Mouse (Mus musculus) gastrocnemius, adult 8-10 months (tissue): ENCODE measurements around the gene Fam20a. TPM values are rescaled to one million over a fixed set of nuclear protein-coding genes. Genes with fewer than 3 reads are reported as not detected.
"Not testable (repeated sequence)": the region's sequence is repeated elsewhere in the genome, so short reads cannot be mapped to it uniquely, and the experiment has no call there.

Experiments used
- DNase-seq, 2 experiments: peaks; one replicate each; pipeline ENCODE4 v3.0.0; 2022; ENCODE audit warnings: low spot score in 2 of 2
- total RNA-seq, 4 experiments: library from RNA; stranded (reverse); gene quantifications; 2 replicates each; pipeline ENCODE4 v1.2.4; 2022

The Fam20a gene
- total RNA-seq, 4 experiments from 2014 or later, result 0.87 to 1.7 (median 1.2) TPM

- no peak for DNase-seq
Measured at GRCm38 (mm10) chr11:109681556-109681955, 40.5 kb downstream of the Fam20a start.

- DNase-seq, result no peak
Measured at GRCm38 (mm10) chr11:109680934-109681333, 41.1 kb downstream of the Fam20a start.

DNA sequence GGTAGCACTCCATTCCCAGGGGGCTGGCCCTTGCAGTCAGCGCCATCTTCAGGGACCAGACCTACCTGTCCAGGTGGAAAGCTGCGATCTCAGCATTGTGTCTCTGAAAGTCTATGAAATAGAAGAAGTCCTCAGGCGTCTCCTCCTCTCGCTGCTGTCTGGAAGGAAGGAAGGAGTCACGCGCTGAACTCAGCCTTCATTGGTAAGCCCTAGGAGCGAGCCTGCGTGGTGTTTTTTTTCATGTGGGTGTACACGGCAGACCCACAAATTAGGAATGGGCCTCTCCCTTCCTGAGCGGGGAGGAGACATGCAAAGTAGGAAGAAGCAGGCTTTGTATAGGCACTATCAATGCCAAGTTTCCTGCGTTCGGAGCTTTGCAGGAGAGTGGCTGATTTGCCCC is 43.8 kb downstream of the Fam20a start:
- DNase-seq, result no peak

DNA sequence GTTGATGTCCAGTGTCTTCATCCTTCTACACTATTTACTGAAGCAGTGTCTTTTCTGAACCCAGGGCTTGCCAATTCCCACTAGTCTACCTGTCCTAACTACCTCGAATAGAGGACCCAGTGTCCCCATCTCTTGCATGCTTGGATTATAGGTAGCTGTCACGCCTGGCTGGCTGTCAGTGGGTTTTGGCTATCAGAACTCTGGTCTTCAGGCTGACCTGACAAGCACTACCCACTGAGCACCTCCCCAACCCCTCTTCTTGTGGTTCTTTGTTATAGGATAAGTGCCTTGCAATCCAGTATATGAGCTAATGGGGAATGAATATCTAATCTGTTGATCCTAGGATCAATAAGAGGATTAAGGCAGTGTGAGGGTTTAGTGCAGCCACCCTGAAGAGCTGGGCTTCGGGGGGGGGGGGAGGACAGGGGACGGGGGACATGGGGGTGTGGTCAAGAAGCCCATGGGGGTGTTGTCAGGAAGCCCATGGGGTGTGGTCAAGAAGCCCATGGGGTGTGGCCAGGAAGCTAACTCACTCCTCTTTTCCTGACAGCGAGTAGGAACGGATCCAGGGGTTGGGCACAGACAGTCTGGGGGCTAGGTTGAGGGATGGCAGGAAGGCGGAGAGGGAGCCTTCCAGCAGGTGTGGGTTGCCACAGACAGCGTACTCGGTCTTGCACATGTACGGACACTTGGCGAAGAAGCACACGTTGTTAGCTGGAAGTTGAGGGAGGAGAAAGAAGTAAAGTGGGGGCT is 45.3 kb downstream of the Fam20a start:
- DNase-seq, result no peak

GRCm38 (mm10) chr11:109675771-109676170 is 46.3 kb downstream of the Fam20a start:
- DNase-seq, result no peak

DNA sequence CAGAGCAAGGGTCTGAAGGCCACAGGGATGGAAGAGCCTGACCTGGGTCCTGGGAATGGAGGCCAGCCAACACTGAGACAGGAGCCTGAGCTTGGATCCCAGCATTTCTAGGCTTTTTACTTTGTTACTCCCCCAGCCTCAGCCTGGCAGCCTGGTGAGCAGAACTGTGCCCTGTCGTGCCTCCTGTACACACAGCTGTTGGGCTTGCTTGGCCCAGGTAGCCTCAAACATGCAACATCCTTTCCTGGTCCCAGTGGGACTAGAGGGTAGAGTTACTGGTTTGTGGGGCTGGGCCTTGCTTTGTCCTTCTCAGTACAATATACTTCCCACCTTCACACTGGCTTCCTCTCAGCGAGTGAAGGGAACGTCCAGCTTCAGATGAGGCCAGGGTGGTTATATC is 46.9 kb downstream of the Fam20a start:
- no peak for DNase-seq

DNA sequence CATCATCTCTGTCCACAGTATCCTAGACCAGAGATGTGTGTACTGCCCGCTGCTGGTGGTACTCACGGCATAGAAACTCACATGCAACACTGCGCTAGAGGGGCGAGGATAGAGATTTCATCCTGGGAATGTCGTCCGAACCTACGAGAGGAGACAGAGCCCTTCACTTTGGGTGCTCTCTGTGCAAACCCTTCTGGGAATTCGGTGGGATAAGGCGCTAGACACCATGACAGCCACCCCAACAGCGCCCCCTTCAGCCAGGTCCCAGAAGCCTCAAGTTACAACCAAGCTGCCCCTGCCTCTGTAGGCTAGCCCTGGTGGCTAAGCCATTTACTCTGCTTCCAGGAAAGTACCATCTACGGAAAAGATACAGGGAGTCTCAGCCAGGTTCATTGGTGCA is 47.5 kb downstream of the Fam20a start:
- no peak for DNase-seq

- DNase-seq, result no peak
Measured at GRCm38 (mm10) chr11:109673741-109674140, 48.3 kb downstream of the Fam20a start.

GRCm38 (mm10) chr11:109672881-109673739 is 49.0 kb downstream of the Fam20a start:
- DNase-seq, result no peak

DNA sequence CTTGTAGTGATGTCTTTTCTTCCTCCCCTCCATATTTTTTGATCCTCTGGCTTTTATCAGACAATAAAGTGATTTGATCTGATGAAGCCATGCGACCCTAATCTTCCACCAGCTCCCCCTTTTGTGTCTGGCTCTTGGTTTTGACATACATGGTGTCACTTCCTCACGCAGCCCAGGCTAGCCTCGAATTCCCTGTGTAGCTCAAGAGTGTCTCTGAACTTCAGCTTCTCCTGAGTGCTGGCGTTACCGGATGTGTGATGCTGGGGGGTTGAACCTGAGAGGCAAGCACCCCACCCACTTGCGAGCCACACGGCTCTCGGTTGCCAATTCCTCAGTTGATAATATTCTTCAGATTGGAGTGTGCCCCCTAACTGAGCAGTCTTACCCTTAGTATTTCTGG is 49.7 kb downstream of the Fam20a start:
- DNase-seq, result no peak

GRCm38 (mm10) chr11:109672021-109672324 is 50.1 kb downstream of the Fam20a start:
- no peak for DNase-seq

DNA sequence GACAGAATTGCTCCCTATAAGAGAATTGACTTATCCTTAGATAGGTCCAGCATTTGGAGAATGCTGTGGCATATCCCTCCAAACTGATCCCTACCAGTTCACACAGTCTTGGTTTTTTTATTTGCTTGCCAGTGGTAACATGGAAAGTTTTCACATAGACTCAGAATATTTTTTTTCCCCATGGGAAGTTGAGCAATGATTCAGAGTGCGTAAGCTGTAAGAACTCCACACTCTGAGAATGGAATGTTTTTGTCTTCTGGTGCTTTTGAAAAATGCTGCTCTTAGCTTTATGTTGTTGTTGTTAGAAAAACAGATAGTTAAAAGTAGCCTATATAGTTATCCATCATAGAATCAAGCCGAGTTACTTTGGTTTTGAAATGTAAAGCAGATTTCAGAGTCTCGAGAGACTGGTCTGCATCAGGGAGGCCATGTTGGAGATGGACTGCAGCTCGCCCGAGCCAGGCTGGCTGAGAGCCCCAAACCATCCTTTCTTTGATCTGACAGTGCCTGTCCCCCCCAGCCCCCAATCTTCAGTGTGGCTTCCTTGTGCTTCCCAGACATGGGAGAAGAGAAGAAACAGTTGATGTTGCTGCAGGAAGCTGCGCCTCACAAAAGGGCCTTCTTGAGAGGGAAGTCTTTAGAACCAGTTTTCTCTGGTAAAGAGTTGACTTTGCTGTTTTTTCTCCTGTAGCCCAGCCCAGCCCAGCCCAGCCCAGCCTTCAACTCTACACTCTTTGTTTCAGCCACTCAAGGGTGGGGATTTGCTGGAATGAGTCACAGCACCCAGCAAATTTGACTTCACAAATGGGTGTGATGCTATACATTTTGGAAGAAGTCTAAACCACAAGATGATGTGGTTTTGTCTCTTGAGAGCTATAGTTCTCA is 50.7 kb downstream of the Fam20a start:
- DNase-seq, result no peak

GRCm38 (mm10) chr11:109670026-109670916 is 51.8 kb downstream of the Fam20a start:
- no peak for DNase-seq

- no peak for DNase-seq
Measured at GRCm38 (mm10) chr11:109669149-109669708, 52.9 kb downstream of the Fam20a start.

GRCm38 (mm10) chr11:109668115-109668725 is 53.9 kb downstream of the Fam20a start:
- DNase-seq, result no peak

GRCm38 (mm10) chr11:109667371-109667770 is 54.7 kb downstream of the Fam20a start:
- no peak for DNase-seq

DNA sequence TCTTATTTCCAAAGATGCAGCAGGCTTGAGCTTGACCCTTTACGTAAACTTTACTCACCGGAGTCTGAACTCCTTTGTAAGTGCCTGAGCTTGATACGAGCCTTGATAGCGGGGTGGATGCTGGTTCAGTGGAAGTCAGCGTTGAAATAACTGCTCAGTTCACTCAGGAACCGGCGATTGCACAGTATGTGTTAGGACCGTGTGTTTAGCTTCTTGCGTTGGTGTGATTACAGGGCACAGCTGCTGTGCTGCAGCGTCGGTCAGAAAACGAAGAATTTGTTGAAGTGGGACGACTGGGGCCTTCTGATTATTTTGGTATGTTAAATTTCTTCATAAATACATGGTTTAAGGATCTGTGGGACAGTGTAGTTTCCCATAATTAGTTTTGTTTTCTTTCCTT is 55.7 kb downstream of the Fam20a start:
- no peak for DNase-seq

- no peak for DNase-seq
Measured at GRCm38 (mm10) chr11:109665424-109665823, 56.7 kb downstream of the Fam20a start.

DNA sequence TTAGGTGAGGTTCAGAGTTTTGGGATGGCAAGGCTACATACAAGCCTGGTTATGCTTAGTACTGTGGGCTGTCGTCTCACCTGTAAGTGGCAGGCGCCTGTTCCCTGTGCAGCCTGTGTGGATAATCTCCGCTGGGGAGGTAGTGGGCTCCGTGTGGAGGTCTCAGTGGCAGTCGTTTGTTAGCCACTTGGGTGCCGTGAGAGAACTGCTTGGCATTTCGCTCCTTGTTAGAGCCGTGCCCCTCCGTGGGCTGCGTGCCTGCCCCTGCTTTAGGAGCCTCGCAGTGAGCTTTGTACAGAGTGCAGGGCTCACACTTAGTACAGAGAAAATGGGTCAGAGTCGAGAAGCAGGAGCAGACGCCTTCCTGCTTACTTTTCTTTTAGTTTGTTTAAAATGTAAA is 57.8 kb downstream of the Fam20a start:
- DNase-seq, result no peak

GRCm38 (mm10) chr11:109660526-109660925 is 61.6 kb downstream of the Fam20a start:
- DNase-seq, result not testable (repeated sequence)
